Mouse (Mus musculus): ENCODE measurements around the gene Ccdc87.
"Not testable (repeated sequence)": the region's sequence is repeated elsewhere in the genome, so short reads cannot be mapped to it uniquely, and the experiment has no call there.

DNA sequence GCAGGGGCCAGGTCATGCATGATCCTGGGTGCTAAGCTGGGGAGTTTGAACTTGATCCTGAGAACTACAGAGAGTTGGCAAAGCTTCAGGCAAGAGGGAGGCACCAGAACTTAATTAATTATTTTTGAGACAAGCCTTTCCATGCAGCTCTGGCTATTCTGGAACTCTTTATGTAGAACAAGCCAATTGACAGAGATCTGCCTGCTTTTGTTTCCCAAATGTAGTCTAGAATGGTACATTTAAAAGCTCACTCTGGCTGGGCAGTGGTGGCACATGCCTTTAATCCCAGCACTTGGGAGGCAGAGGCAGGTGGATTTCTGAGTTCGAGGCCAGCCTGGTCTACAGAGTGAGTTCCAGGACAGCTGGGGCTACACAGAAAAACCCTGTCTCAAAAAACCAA is 35.4 kb downstream of the Ccdc87 start:
- not testable (repeated sequence) for TF ChIP-seq GATA1, TAL1 (IDR thresholded peaks at IDR 0.05; ENCODE audit: low read length)
